Mouse (Mus musculus): ENCODE data around the gene Stat2. TPM values are rescaled to one million over a fixed set of nuclear protein-coding genes. Genes with fewer than 3 reads are reported as not detected.
"Not testable (repeated sequence)": the region's sequence is repeated elsewhere in the genome, so short reads cannot be mapped to it uniquely, and the experiment has no call there.

Stat2 gene
- polyA plus RNA-seq, 1 experiment from 2014 or later = 23.1 TPM

- ATAC-seq (ENCODE audit: low FRiP score) = not testable (repeated sequence)
- 88% methylated on average over 7 of the region's 7 CpGs for WGBS
Measured at GRCm38 (mm10) chr10:128260376-128260775, 10.0 kb upstream of the Stat2 start.

GRCm38 (mm10) chr10:128262300-128262699, 8.1 kb upstream of the Stat2 start:
- H3K9me3 ChIP-seq (replicated peaks) = no peaks in the 10 kb centered on the region
- H3K27me3 ChIP-seq = no peaks in the 10 kb centered on the region
- H3K9ac ChIP-seq = no peak overlapping the region
- no peaks in the 10 kb centered on the region for H3K36me3 ChIP-seq
- no peak overlapping the region for H3K4me2 ChIP-seq (replicated peaks)
- no peak overlapping the region for H3K27ac ChIP-seq
- ATAC-seq (ENCODE audit: low FRiP score) = no peak
- no peaks in the 10 kb centered on the region for H3K4me1 ChIP-seq
- no peak overlapping the region for H3K4me3 ChIP-seq
- WGBS = 80% methylated on average over 22 of the region's 22 CpGs

More at GRCm38 (mm10) chr10:128260376-128260775, 10.0 kb upstream of the Stat2 start:
- H3K27ac ChIP-seq; H3K36me3 ChIP-seq; H3K27me3 ChIP-seq; H3K4me1 ChIP-seq; H3K4me2 ChIP-seq (replicated peaks); H3K4me3 ChIP-seq; H3K9me3 ChIP-seq (replicated peaks); H3K9ac ChIP-seq: not testable (repeated sequence)

GRCm38 (mm10) chr10:128263393-128264310, 6.7 kb upstream of the Stat2 start:
- Histone ChIP-seq H3K4me1 (no peaks in the 10 kb centered on the region), H3K27ac (no peak overlapping the region), H3K9me3 (replicated peaks) (no peaks in the 10 kb centered on the region), H3K27me3 (no peaks in the 10 kb centered on the region), H3K4me2 (replicated peaks) (no peak overlapping the region), H3K4me3 (no peak overlapping the region), H3K9ac (no peak overlapping the region), H3K36me3 (no peaks in the 10 kb centered on the region)
- no peak for ATAC-seq (ENCODE audit: low FRiP score)
- WGBS = 84% methylated on average over 6 of the region's 6 CpGs

- Histone ChIP-seq H3K9me3 (replicated peaks) (no peaks in the 10 kb centered on the region), H3K4me3 (no peak within 1 kb of the TSS), H3K9ac (no peak within 1 kb of the TSS), H3K27ac (no peak within 1 kb of the TSS), H3K4me2 (replicated peaks) (no peak within 1 kb of the TSS), H3K36me3 (no peaks in the 10 kb centered on the region), H3K27me3 (0 out of 2 replicates have a peak, but pooled peaks cover 2% of the 10 kb centered on the region), H3K4me1 (0 out of 2 replicates have a peak, but pooled peaks cover 2% of the 10 kb centered on the region)
- WGBS = 77% methylated on average over 6 of the region's 6 CpGs
- no peak for ATAC-seq (ENCODE audit: low FRiP score)
Measured at GRCm38 (mm10) chr10:128268371-128268770, 2.0 kb upstream of the Stat2 start, which contains the start of gene Apof. Gene Apof, plus strand, starts transcription at chr10:128268671.

GRCm38 (mm10) chr10:128269206-128269910, 1.0 kb upstream of the Stat2 start:
- H3K4me2 ChIP-seq (replicated peaks) = peak overlapping the region; percentile 65
- 0 out of 2 replicates have a peak overlapping the region, but pooled peaks have one; percentile 79 for H3K4me3 ChIP-seq
- no peak overlapping the region for H3K9ac ChIP-seq
- H3K9me3 ChIP-seq (replicated peaks) = no peaks in the 10 kb centered on the region
- ATAC-seq (ENCODE audit: low FRiP score) = no peak
- H3K4me1 ChIP-seq = 0 out of 2 replicates have a peak, but pooled peaks cover 2% of the 10 kb centered on the region
- no peaks in the 10 kb centered on the region for H3K36me3 ChIP-seq
- H3K27me3 ChIP-seq = 0 out of 2 replicates have a peak, but pooled peaks cover 2% of the 10 kb centered on the region
- 90% methylated on average over 16 of the region's 16 CpGs for WGBS
- no peak overlapping the region for H3K27ac ChIP-seq

- Histone ChIP-seq H3K36me3 (no peaks in the 10 kb centered on the region), H3K4me2 (replicated peaks) (peak overlapping the region; percentile 65), H3K27ac (peak overlapping the region; percentile 83), H3K4me3 (peak overlapping the region; percentile 79), H3K4me1 (0 out of 2 replicates have a peak, but pooled peaks cover 2% of the 10 kb centered on the region), H3K9ac (peak overlapping the region; percentile 80), H3K9me3 (replicated peaks) (no peaks in the 10 kb centered on the region), H3K27me3 (0 out of 2 replicates have a peak, but pooled peaks cover 2% of the 10 kb centered on the region)
- ATAC-seq (ENCODE audit: low FRiP score) = no peak
- 43% methylated on average over 7 of the region's 7 CpGs for WGBS
Measured at GRCm38 (mm10) chr10:128270866-128271265, 507 bp downstream of the Stat2 start.

GRCm38 (mm10) chr10:128271883-128272282, 1.5 kb downstream of the Stat2 start:
- no peak overlapping the region for H3K9ac ChIP-seq
- H3K4me1 ChIP-seq = 0 out of 2 replicates have a peak, but pooled peaks cover 2% of the 10 kb centered on the region
- H3K27me3 ChIP-seq = 0 out of 2 replicates have a peak, but pooled peaks cover 2% of the 10 kb centered on the region
- no peaks in the 10 kb centered on the region for H3K9me3 ChIP-seq (replicated peaks)
- H3K27ac ChIP-seq = no peak overlapping the region
- H3K4me2 ChIP-seq (replicated peaks) = no peak overlapping the region
- no peak for ATAC-seq (ENCODE audit: low FRiP score)
- H3K4me3 ChIP-seq = no peak overlapping the region
- WGBS = 62% methylated on average over 2 of the region's 2 CpGs
- 0 out of 2 replicates have a peak, but pooled peaks cover 4% of the 10 kb centered on the region for H3K36me3 ChIP-seq

- not testable (repeated sequence) for H3K4me3 ChIP-seq; ATAC-seq (ENCODE audit: low FRiP score); H3K27ac ChIP-seq; H3K9ac ChIP-seq; H3K27me3 ChIP-seq; H3K9me3 ChIP-seq (replicated peaks); H3K4me1 ChIP-seq; H3K4me2 ChIP-seq (replicated peaks)
- WGBS = 89% methylated on average over 6 of the region's 7 CpGs
- 0 out of 2 replicates have a peak, but pooled peaks cover 12% of the 10 kb centered on the region for H3K36me3 ChIP-seq
Measured at GRCm38 (mm10) chr10:128272819-128273439, 2.6 kb downstream of the Stat2 start.

- H3K9ac ChIP-seq = not testable (repeated sequence)
- WGBS = 94% methylated on average over 1 of the region's 1 CpGs
- peaks cover 26% of the 10 kb centered on the region for H3K36me3 ChIP-seq
Measured at GRCm38 (mm10) chr10:128275374-128275773, 5.0 kb downstream of the Stat2 start.

GRCm38 (mm10) chr10:128278158-128278557, 7.8 kb downstream of the Stat2 start:
- Histone ChIP-seq H3K9ac (no peak overlapping the region), H3K9me3 (replicated peaks) (no peaks in the 10 kb centered on the region), H3K27ac (no peak overlapping the region), H3K4me2 (replicated peaks) (no peak overlapping the region), H3K4me3 (no peak overlapping the region), H3K36me3 (peaks cover 48% of the 10 kb centered on the region), H3K4me1 (no peaks in the 10 kb centered on the region), H3K27me3 (no peaks in the 10 kb centered on the region)
- WGBS = 55% methylated on average over 6 of the region's 6 CpGs
- no peak for ATAC-seq (ENCODE audit: low FRiP score)

More at GRCm38 (mm10) chr10:128275374-128275773, 5.0 kb downstream of the Stat2 start:
- ATAC-seq (ENCODE audit: low FRiP score); H3K27ac ChIP-seq; H3K27me3 ChIP-seq; H3K4me2 ChIP-seq (replicated peaks); H3K4me3 ChIP-seq; H3K9me3 ChIP-seq (replicated peaks); H3K4me1 ChIP-seq: not testable (repeated sequence)

GRCm38 (mm10) chr10:128280943-128281342, 10.6 kb downstream of the Stat2 start:
- peaks cover 72% of the 10 kb centered on the region for H3K36me3 ChIP-seq
- 91% methylated on average over 6 of the region's 6 CpGs for WGBS
- no peaks in the 10 kb centered on the region for H3K27me3 ChIP-seq
- H3K9ac ChIP-seq = no peak overlapping the region
- no peak for ATAC-seq (ENCODE audit: low FRiP score)
- H3K9me3 ChIP-seq (replicated peaks) = no peaks in the 10 kb centered on the region
- H3K4me2 ChIP-seq (replicated peaks) = no peak overlapping the region
- no peak overlapping the region for H3K4me3 ChIP-seq
- no peaks in the 10 kb centered on the region for H3K4me1 ChIP-seq
- H3K27ac ChIP-seq = no peak overlapping the region

GRCm38 (mm10) chr10:128281682-128282081, 11.3 kb downstream of the Stat2 start:
- WGBS = 95% methylated on average over 14 of the region's 14 CpGs
- peaks cover 77% of the 10 kb centered on the region for H3K36me3 ChIP-seq
- H3K4me1 ChIP-seq = no peaks in the 10 kb centered on the region
- H3K4me3 ChIP-seq = no peak overlapping the region
- ATAC-seq (ENCODE audit: low FRiP score) = no peak
- H3K9ac ChIP-seq = no peak overlapping the region
- no peak overlapping the region for H3K4me2 ChIP-seq (replicated peaks)
- no peak overlapping the region for H3K27ac ChIP-seq
- H3K9me3 ChIP-seq (replicated peaks) = no peaks in the 10 kb centered on the region
- H3K27me3 ChIP-seq = no peaks in the 10 kb centered on the region
